Mouse (Mus musculus) Muller cell, postnatal 12 days (primary cell): ENCODE data around the gene Pramef12.
"Not testable (repeated sequence)": the region's sequence is repeated elsewhere in the genome, so short reads cannot be mapped to it uniquely, and the experiment has no call there.

Source experiments
- DNase-seq: peaks from one replicate; pipeline ENCODE4 v3.0.0-alpha.2; 2015; ENCODE audit errors: inconsistent ontology term

Pramef12 gene

DNA sequence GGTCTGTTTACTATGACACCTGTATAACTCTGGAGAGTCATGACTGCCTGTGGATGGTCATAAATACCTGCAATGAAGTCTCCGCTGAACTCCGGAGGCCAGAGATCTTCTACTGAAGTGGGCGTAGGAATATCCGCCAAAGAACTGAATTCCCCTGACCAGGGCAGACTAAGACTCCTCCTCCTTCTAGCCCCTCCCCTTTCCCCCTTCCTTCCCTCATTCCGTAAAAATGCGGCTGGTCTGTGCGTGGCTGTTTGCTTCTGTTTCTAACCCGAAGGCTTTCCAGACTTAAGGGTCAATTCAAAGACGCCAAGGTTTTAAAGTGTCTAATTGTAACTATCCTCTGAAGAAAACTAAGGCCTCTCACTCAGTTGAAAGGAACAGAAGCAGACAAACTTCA lies at the start of gene Pramef12:
Gene Pramef12, minus strand, starts transcription at position 175 of the 400 bp plus-strand sequence.
- DNase-seq: no peak

DNA sequence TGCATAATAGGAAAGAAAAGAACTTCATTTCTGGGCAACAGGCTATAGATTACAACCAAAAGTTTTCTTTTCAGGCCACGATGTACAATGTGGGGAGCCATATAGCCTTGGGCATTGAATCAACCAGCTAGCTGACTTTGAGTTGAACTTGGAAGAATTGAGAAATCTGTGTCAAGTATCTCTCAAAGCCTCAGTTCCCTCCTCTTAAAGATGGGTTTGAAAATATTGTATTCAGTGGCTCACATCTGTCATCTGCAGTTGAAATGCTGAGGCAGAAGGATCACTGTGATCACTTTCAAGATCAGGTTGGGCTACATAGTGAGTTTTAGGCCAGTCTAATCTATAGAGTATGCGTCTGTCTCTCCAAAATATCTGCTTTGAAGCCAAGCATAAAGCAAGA lies 45.0 kb upstream of the Pramef12 start, which contains the start of gene Gm9944:
Gene Gm9944, minus strand, starts transcription at position 101 of the 400 bp plus-strand sequence.
- no peak for DNase-seq

DNA sequence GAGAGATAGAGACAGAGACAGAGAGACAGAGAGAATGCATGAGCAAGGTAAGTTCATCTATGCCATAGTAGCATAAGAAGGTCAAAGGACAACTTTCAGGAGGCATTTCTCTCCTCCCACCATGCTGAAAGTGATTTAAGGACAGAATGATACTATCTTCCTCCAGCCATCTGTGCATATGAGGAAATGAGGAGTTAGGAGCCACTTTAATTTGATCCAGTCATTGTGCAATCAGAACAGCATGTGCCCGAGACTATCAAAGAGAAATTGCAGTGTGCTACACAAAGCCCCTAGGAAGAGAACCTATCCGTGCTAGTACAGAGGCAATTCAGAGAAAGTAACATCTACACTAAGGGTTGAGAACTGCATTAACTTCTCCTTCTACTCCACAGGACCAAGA lies 40.3 kb upstream of the Pramef12 start:
- DNase-seq: no peak

DNA sequence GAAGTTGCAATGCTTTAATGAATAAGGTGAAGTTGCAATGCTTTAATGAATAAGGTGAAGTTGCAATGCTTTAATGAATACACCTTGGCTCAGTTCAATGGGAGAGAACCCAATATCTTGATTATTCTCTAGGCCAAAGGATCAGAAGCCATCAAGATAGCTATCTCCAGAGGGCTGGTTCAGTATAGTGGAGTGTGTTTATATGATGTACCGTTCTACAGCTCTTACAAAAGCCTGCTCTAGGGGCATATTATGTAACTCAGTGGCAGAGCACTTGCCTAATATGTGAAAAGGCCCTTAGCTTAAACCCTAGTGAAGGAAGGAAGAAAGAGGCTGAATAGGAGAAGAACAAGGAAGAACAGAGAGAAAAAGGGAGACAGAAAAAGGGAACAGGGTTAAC lies 33.3 kb upstream of the Pramef12 start:
- no peak for DNase-seq

DNA sequence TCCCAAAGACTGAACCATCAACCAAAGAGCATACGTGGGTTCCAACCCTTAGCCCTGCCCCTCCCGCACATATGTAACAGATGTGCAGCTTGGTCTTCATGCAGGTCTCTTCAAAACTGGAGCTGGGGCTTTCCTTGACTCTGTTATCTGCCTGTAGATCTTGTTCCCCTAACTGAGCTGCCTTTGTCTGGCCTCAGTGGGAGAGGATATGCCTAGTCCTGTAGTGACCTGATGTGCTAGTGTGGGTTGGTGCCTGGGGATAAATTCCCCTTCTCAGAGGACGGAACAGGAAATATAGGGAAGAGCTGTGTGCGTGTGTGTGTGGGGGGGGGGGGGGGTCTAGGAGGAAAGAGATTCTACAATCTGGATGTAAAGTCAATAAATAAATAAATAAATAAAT lies 32.8 kb upstream of the Pramef12 start:
- DNase-seq: no peak

DNA sequence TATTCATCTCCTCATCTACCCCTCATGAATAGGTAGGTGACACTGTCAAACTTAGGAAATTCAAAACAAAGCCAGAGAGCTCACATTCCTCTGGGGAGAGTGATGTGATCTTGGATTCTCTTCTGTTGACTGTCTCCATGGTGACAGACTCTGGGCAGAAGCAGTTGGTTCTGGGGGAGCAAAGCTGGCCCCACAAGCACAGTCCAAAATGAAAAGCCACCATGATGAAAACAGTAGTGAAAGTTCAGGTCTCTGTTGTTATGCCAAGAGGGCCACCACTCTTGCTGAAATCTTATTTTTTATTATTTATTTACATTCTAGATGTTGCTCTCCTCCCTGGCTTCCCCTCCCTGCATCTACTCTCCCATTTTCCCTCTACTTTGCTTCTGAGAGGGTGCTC lies 30.4 kb upstream of the Pramef12 start, which contains the start of gene 1700012P22Rik:
Gene 1700012P22Rik, minus strand, starts transcription at position 101 of the 400 bp plus-strand sequence.
- DNase-seq: no peak

DNA sequence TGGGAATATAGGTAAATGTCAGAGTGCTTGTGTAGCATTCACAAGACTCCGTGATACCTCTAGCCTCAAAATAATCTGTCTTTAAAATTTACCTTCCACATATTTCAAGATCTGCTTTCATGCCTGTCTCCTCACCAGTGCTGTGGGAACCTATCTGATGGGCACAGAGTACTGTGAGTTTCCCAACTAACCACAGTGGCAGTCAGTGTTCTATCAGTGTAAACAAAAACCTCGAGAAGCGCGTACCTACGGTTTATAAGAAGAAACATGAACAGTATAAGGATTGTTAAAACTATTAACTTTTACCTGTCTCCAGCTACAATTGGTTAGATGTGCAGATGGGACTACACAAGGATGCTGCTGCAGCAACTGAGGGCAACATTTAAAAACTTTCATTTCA lies 25.0 kb upstream of the Pramef12 start:
- DNase-seq: no peak

DNA sequence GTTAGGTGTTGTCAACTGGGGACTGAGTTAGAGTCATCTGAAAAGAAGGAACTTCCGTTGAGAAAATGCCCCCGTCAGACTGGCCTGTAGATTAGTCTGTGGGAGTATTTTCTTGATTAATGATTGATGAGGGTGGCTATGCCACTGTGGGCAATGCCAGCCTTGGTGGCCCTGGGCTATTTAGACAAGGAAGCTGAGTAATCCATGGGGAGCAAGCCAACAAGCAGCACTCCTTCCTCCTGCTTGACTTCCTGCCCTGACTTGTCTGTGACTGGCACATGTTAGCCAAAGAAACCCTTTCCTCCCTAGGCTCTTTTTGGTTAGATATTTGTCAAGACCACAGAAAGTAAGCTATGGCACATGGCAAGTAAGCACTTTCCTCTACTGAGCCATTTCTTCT lies 22.5 kb upstream of the Pramef12 start:
- no peak for DNase-seq

DNA sequence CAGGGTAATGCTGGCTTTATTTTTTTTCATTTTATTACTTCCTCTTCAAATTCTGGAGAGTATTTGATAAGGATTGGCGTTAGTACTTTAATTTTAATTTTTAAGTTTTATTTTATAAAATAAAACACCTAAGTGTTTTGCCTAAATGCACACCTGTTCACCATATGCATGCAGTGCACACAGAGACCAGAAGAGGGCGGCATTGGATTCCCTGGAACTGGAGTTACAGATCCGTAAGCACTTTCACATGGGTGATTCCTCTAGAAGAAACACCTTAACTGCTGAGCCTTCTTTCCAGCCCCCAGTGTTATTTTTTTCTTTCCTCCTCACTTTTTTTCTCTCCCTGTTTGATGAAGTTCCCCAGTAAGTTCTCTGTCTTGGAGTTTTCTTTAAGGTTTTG lies 20.6 kb upstream of the Pramef12 start:
- no peak for DNase-seq

DNA sequence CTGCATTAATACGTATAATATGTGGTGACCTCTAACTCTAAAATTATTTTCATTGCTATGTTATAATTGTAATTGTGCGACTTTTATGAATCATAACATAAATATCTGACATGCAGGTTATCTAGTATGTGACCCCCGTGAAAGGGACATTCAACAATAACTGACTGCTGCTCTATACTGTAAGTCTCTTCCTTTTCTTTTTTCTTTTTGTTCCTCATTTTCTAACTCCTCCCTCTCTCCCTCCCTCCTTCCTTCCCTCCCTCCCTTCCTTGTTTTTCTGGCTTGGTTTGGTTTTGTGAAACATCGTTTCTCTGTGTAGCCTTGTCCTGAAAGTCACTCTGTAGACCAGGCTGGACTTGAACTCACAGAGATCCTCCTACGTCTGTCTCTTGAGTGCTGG lies 16.3 kb upstream of the Pramef12 start:
- no peak for DNase-seq

DNA sequence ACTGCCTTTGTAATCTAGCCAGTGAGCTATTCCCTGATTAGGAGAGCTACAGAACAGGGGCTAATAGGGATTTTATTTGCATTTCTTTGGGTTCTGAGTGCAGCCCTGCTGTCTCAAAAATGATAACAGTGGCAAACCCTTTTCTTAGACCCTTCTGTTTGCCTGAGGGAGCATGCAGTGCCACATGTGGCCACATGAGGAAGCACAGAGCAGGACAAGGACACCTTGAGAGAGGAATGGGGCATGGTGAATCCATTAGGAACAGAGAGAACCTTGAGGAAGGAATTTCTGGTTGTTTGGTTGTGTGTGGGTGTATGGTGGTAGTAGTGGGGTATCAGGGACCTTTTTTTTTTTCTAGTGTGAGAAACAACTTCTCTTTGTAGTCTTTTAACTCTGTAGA lies 12.4 kb upstream of the Pramef12 start:
- DNase-seq: no peak

DNA sequence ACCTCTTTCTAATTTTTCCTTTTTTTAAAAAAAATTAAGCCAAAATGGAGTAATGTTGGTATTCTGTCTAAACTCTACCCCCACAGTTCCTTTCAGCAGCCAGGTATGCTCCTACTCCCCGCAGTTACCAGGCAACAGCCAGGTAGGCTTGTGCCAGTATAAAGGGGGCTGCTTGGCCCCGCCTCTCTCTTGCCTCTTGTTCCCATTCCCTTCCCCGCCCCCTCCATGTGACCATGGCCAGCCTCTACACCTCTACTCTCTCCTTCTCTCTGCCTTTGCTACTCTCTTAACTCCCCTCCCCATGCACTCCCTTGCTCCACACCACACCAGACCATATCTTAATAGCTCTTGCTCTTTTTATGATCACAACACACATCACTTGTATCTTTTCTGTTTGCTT lies 2.0 kb downstream of the Pramef12 start:
- no peak for DNase-seq

DNA sequence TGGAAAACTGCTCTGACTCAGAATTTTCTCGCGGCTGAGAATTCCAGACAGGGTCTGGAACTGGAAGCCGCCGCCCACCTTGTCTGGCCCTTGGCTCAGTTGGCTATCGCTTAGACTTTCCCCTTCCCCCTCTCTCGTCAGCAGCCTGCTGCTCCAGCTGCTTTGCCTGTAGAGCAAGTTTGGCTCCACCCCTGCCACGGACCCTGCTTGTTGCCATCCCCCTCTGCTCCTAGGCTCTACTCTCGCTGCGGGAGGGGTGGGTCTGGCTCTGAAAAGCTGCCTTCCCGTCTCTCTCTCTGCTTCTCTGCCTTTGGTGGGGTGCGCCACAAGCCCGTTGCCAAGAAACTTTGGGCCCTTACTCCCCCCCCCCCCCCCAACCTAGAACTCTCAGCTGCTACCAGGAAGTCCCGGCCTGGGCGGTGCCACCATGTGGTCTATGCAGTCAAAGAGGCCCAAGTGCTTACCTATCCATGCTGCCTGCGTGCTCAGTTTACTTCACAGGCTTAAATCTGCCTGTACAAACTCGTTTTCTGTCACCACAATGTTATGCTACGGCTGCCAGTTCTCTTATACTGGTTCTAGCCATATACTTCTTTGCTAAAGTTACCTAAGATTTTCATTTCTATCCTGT lies 3.7 kb downstream of the Pramef12 start:
- DNase-seq: no peak

DNA sequence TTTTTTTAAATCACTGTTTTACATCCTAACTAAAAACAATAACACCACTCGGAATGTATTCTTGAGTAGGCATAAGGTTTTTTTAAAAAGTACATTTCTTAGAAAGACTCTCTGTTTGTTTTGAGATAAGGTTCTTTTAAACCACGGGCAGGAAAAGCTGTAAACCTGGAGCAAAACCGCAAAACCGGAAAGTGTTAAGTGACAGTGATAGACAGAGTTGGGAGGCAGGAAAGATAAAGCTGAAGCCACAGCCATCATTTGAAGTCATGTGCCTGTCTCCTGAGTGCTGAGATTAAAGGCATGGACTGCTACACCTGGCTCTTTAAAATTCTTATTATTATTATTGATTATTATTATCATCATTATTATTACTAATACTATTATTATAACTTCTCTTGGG lies 5.6 kb downstream of the Pramef12 start:
- no peak for DNase-seq

DNA sequence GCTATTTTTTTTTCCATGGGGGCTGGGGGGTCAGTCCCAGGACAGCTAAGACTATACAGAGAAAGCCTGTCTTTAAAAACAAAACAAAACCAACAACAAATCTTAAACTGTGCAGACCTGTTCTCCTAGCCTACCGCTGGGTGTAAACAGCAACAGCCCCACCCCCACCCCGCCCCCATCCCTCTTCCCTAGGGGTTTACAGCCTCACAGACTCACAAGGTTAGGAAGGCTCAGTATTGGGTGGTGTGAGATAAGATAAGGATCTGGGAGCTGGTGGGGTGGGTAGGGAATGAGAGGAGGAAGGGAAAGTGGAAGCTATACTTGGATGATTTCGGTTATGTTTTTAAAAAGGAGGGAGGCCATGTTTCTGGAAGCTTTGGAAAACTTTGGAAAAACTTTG lies 11.9 kb downstream of the Pramef12 start:
- no peak for DNase-seq

DNA sequence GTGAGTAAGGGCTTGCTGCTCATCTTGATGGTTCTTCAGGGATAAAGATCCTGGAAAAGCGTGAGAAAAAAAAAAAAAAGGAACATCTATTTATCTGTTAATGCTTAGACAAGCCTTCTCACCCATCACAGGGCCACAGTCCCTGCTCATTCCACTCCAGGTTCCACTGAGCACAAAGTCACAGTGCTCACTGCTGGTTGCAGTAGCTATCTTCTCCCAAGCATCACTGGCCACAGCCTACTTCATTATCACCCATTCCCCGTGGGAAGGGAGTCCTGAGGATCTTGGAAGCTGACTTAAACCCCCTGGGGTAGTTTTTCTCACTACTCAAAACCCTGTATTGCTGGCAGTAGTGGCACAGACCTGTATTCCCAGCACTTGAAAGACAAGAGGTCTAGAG lies 30.4 kb downstream of the Pramef12 start, which contains the start of gene Pramef20:
Gene Pramef20, minus strand, starts transcription at position 23 of the 400 bp plus-strand sequence.
- no peak for DNase-seq

DNA sequence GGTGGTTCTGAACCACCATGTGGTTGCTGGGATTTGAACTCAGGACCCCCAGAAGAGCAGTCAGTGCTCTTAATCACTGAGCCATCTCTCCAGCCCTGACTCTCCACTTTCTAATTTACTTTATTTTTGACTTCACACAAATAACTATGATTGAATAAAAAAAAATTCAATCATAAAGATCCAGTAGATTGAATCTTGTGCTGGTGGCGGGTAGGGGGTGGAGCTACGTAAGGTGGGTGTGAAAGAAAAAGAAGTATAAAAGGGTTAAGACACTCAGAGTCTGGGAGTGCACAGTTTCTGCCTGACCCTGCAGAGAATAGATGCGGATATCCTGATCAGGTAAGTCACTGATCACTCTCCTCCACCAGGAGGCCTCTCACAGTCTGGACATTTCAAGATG lies 50.6 kb downstream of the Pramef12 start, which contains the start of gene Gm13119:
Gene Gm13119, plus strand, starts transcription at position 301 of the 400 bp plus-strand sequence.
- not testable (repeated sequence) for DNase-seq
